Mouse (Mus musculus): ENCODE data around the gene Zswim8. TPM values are rescaled to one million over a fixed set of nuclear protein-coding genes. Genes with fewer than 3 reads are reported as not detected.
"Not testable (repeated sequence)": the region's sequence is repeated elsewhere in the genome, so short reads cannot be mapped to it uniquely, and the experiment has no call there.

The Zswim8 gene
- polyA plus RNA-seq, 2 experiments: 3.1 to 16.8 TPM

- peak overlapping the region; percentile 88 to 90 for H3K4me3 ChIP-seq (ENCODE audit: insufficient read depth in 1 of 2, low read depth in 2 of 2, low read length in 2 of 2)
- H3K27ac ChIP-seq: peak overlapping the region; percentile 86
- peaks cover 10% of the 10 kb centered on the region for H3K36me3 ChIP-seq (replicated peaks; ENCODE audit: control insufficient read depth, insufficient read depth, low read depth)
- TF ChIP-seq CTCF (IDR thresholded peaks at IDR 0.05; ENCODE audit: low read depth): no peak
- no peak for TF ChIP-seq EP300 (IDR thresholded peaks at IDR 0.05; ENCODE audit: low read depth)
- ATAC-seq (ENCODE audit: insufficient read depth) (peak; percentile 32), DNase-seq (ENCODE audit: low read depth in 3 of 3, low spot score in 3 of 3) (no peak)
- H3K9me3 ChIP-seq (ENCODE audit: control insufficient read depth, low read length): no peaks in the 10 kb centered on the region
- H3K4me2 ChIP-seq (ENCODE audit: low read depth): peak overlapping the region; percentile 81
- WGBS (ENCODE audit: insufficient replicate concordance): 8% methylated on average over 15 of the region's 15 CpGs
- no peaks in the 10 kb centered on the region for H3K27me3 ChIP-seq (ENCODE audit: control insufficient read depth, insufficient read depth, low read length)
- H3K9ac ChIP-seq (replicated peaks): peak overlapping the region; percentile 78
- peaks cover 18 to 21% of the 10 kb centered on the region in 2 experiments for H3K4me1 ChIP-seq (replicated peaks; ENCODE audit: control insufficient read depth in 2 of 2, insufficient read depth in 2 of 2, low read length in 1 of 2)
These were observed 5.1 kb upstream of the Zswim8 start for GRCm38 (mm10) chr14:20702096-20702740.

GRCm38 (mm10) chr14:20702741-20703381 lies 4.5 kb upstream of the Zswim8 start, which contains the start of gene Chchd1:
Gene Chchd1, plus strand, starts transcription at chr14:20703006.
- peaks cover 18 to 21% of the 10 kb centered on the region in 2 experiments for H3K4me1 ChIP-seq (replicated peaks; ENCODE audit: control insufficient read depth in 2 of 2, insufficient read depth in 2 of 2, low read length in 1 of 2)
- TF ChIP-seq EP300 (IDR thresholded peaks at IDR 0.05; ENCODE audit: low read depth) (no peak), CTCF (IDR thresholded peaks at IDR 0.05; ENCODE audit: low read depth) (no peak)
- ATAC-seq (ENCODE audit: insufficient read depth) (peak; percentile 79), DNase-seq (ENCODE audit: low read depth in 3 of 3, low spot score in 3 of 3) (peak; percentile 71 to 73 (median 72))
- peak within 1 kb of the TSS; percentile 88 to 90 for H3K4me3 ChIP-seq (ENCODE audit: insufficient read depth in 1 of 2, low read depth in 2 of 2, low read length in 2 of 2)
- H3K27me3 ChIP-seq (ENCODE audit: control insufficient read depth, insufficient read depth, low read length): no peaks in the 10 kb centered on the region
- H3K4me2 ChIP-seq (ENCODE audit: low read depth): peak within 1 kb of the TSS; percentile 81
- peaks cover 9% of the 10 kb centered on the region for H3K36me3 ChIP-seq (replicated peaks; ENCODE audit: control insufficient read depth, insufficient read depth, low read depth)
- H3K27ac ChIP-seq: peak within 1 kb of the TSS; percentile 86
- H3K9me3 ChIP-seq (ENCODE audit: control insufficient read depth, low read length): no peaks in the 10 kb centered on the region
- WGBS (ENCODE audit: insufficient replicate concordance): under 1% methylated on average over 61 of the region's 61 CpGs
- H3K9ac ChIP-seq (replicated peaks): peak within 1 kb of the TSS; percentile 78

GRCm38 (mm10) chr14:20703461-20703860 lies 3.9 kb upstream of the Zswim8 start:
- Histone ChIP-seq H3K4me2 (ENCODE audit: low read depth) (peak overlapping the region; percentile 81), H3K4me1 (replicated peaks; ENCODE audit: control insufficient read depth in 2 of 2, insufficient read depth in 2 of 2, low read length in 1 of 2) (peaks cover 20% of the 10 kb centered on the region in 2 experiments), H3K9ac (replicated peaks) (peak overlapping the region; percentile 78), H3K27ac (peak overlapping the region; percentile 86), H3K4me3 (ENCODE audit: insufficient read depth in 1 of 2, low read depth in 2 of 2, low read length in 2 of 2) (peak overlapping the region; percentile 88 to 90)
- not testable (repeated sequence) for H3K9me3 ChIP-seq (ENCODE audit: control insufficient read depth, low read length); DNase-seq (ENCODE audit: low read depth in 3 of 3, low spot score in 3 of 3); H3K36me3 ChIP-seq (replicated peaks; ENCODE audit: control insufficient read depth, insufficient read depth, low read depth); ATAC-seq (ENCODE audit: insufficient read depth); H3K27me3 ChIP-seq (ENCODE audit: control insufficient read depth, insufficient read depth, low read length)
- 6% methylated on average over 8 of the region's 8 CpGs for WGBS (ENCODE audit: insufficient replicate concordance)

- ATAC-seq (ENCODE audit: insufficient read depth): no peak
- H3K9ac ChIP-seq (replicated peaks): peak overlapping the region; percentile 96
- H3K4me3 ChIP-seq (ENCODE audit: insufficient read depth in 1 of 2, low read depth in 2 of 2, low read length in 2 of 2): peak overlapping the region; percentile 75 to 98
- peaks cover 12 to 14% of the 10 kb centered on the region in 2 experiments for H3K4me1 ChIP-seq (replicated peaks; ENCODE audit: control insufficient read depth in 2 of 2, insufficient read depth in 2 of 2, low read length in 1 of 2)
- TF ChIP-seq CTCF (IDR thresholded peaks at IDR 0.05; ENCODE audit: low read depth) (no peak), EP300 (IDR thresholded peaks at IDR 0.05; ENCODE audit: low read depth) (no peak)
- WGBS (ENCODE audit: insufficient replicate concordance): 22% methylated on average over 10 of the region's 10 CpGs
- no peak for DNase-seq (ENCODE audit: low read depth in 3 of 3, low spot score in 3 of 3)
- H3K27me3 ChIP-seq (ENCODE audit: control insufficient read depth, insufficient read depth, low read length): no peaks in the 10 kb centered on the region
- peak overlapping the region; percentile 99 for H3K4me2 ChIP-seq (ENCODE audit: low read depth)
- H3K36me3 ChIP-seq (replicated peaks; ENCODE audit: control insufficient read depth, insufficient read depth, low read depth): no peaks in the 10 kb centered on the region; the same call in 1 of the 2 replicates
- H3K27ac ChIP-seq: no peak overlapping the region
- no peaks in the 10 kb centered on the region for H3K9me3 ChIP-seq (ENCODE audit: control insufficient read depth, low read length)
These were observed 887 bp downstream of the Zswim8 start for GRCm38 (mm10) chr14:20708239-20708638.

GRCm38 (mm10) chr14:20713832-20714231 lies 6.5 kb downstream of the Zswim8 start:
- Histone ChIP-seq H3K4me2 (ENCODE audit: low read depth) (no peak overlapping the region), H3K27ac (no peak overlapping the region), H3K4me1 (replicated peaks; ENCODE audit: control insufficient read depth in 2 of 2, insufficient read depth in 2 of 2, low read length in 1 of 2) (peaks cover under 1 to 8% of the 10 kb centered on the region in 2 experiments; a peak in 3 of 4 replicates), H3K27me3 (ENCODE audit: control insufficient read depth, insufficient read depth, low read length) (no peaks in the 10 kb centered on the region), H3K4me3 (ENCODE audit: insufficient read depth in 1 of 2, low read depth in 2 of 2, low read length in 2 of 2) (no peak overlapping the region), H3K9ac (replicated peaks) (no peak overlapping the region), H3K36me3 (replicated peaks; ENCODE audit: control insufficient read depth, insufficient read depth, low read depth) (peaks cover 12% of the 10 kb centered on the region), H3K9me3 (ENCODE audit: control insufficient read depth, low read length) (no peaks in the 10 kb centered on the region)
- TF ChIP-seq EP300 (IDR thresholded peaks at IDR 0.05; ENCODE audit: low read depth) (no peak), CTCF (IDR thresholded peaks at IDR 0.05; ENCODE audit: low read depth) (no peak)
- 65% methylated on average over 11 of the region's 11 CpGs for WGBS (ENCODE audit: insufficient replicate concordance)
- DNase-seq (ENCODE audit: low read depth in 3 of 3, low spot score in 3 of 3): no peak
- ATAC-seq (ENCODE audit: insufficient read depth): no peak
